8 mouse cellular contexts compared by ENCODE assay signal in the genomic region with DNA sequence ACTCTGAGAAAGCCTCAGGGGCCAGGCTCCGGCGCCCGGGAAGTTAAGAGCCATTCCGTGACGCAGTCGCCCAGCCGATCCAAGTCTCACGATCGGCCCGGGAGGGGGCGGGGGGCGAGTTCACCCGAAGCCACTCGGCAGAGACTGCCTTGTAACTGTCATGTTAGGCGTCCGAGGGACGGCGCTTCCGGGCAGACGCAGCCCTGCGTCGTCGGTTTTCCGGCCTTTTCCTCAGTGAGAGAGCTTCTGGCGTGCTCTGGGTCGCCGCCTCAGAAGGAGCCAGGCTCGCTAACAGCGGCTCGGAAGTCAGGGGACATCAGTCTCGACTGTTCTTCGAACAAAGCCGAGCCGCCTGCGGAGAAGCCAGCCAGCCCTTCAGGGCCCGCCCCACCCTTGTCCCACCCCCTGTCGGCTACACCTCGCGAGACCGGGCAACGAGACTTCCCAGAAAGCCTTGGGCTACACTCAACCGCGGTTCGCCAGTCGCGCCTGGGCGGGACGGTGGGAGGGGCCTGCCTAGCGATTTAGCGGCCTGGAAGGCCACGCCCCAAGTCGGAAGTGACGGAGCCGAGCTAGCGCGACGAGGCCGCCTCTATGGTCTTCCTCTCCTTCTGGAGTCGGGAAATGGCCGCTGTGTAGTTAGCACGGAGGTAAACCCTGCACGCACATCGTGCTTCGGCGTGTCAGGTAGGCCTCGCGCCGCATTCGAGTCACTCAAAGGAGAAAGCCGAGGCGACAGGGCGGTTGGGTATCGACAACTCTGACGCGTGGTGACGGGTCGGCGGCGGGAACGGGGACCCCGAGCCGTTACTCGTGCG. TPM values are rescaled to one million over a fixed set of nuclear protein-coding genes. Genes with fewer than 3 reads are reported as not detected.
DNase-seq lines count a peak whose midpoint lies in the region; ATAC-seq and TF ChIP-seq lines count a peak whose summit lies in the region.

A gene (plus strand): TSS at position 552 of the 818 bp plus-strand sequence.

- intact Hi-C loops in heart, postnatal 25 days (cut with DNase I), result loop anchor here (2.0 to 5.0 kb wide), 2 partner anchors 17 to 640 kb away; a partner anchor contains a TSS

- no peaks in the 10 kb centered on the region for H3K27me3 ChIP-seq in forebrain, embryonic 15.5 days

- peak; percentile 98 for DNase-seq in ES-E14 (ENCODE audit: low read depth, low spot score)
- peak; percentile 100 for DNase-seq in cerebellum, adult 11-12 months
- peak; percentile 99 for DNase-seq in heart, postnatal 25 days (ENCODE audit: low spot score)
- peak; percentile 99 for DNase-seq in layer of hippocampus, adult 18-20 months (ENCODE audit: low spot score in 2 of 2)
- peak; percentile 99 for DNase-seq in lung, adult 2 months
- DNase-seq in thymus, adult 18-20 months, result peak; percentile 100

- H3K4me1 ChIP-seq in ES-E14 (ENCODE audit: control insufficient read depth in 2 of 2, insufficient read depth in 2 of 2, low read length in 2 of 2, poor library complexity in 1 of 2), result peaks cover 1 to 5% of the 10 kb centered on the region in 2 experiments; a peak in 3 of 4 replicates
- peaks cover 21% of the 10 kb centered on the region for H3K4me1 ChIP-seq in forebrain, embryonic 15.5 days
- peaks cover 2% of the 10 kb centered on the region for H3K4me1 ChIP-seq in lung, adult 2 months (ENCODE audit: control insufficient read depth, insufficient read depth, low read length)

- TF ChIP-seq POLR2A in lung, adult 2 months (IDR thresholded peaks at IDR 0.05; ENCODE audit: borderline replicate concordance, extremely low read depth, low read depth, low read length), result peak; percentile 95

- TF ChIP-seq CTCF in lung, adult 2 months (IDR thresholded peaks at IDR 0.05; ENCODE audit: insufficient read depth, low read length), result no peak

- H3K9ac ChIP-seq in ES-E14 (ENCODE audit: insufficient read depth, low read depth, low read length, poor library complexity, severe bottlenecking), result peak within 1 kb of the TSS; percentile 100
- peak within 1 kb of the TSS; percentile 98 for H3K9ac ChIP-seq in forebrain, embryonic 15.5 days (replicated peaks)

- peak; percentile 99 for ATAC-seq in forebrain, embryonic 15.5 days (replicated peaks)
- ATAC-seq in neutrophil, adult 5-6 weeks (ENCODE audit: extremely low read depth, insufficient number of reproducible peaks, low FRiP score, poor library complexity, severe bottlenecking), result peak; percentile 90

- H3K36me3 ChIP-seq in ES-E14 (ENCODE audit: control insufficient read depth, insufficient read depth, low read length, poor library complexity, severe bottlenecking), result no peaks in the 10 kb centered on the region
- H3K36me3 ChIP-seq in forebrain, embryonic 15.5 days, result no peaks in the 10 kb centered on the region

- in situ Hi-C loops in ES-E14 (cut with MboI; ENCODE audit: low sequenced_read_pairs in 2 of 2, unreplicated experiment in 2 of 2), result no loop called here

- peak within 1 kb of the TSS; percentile 94 to 99 for H3K4me3 ChIP-seq in ES-E14 (ENCODE audit: insufficient read depth in 1 of 2, low read depth in 1 of 2, low read length in 2 of 2, poor library complexity in 1 of 2, severe bottlenecking in 1 of 2)
- peak within 1 kb of the TSS; percentile 76 for H3K4me3 ChIP-seq in forebrain, embryonic 15.5 days
- peak within 1 kb of the TSS; percentile 99 for H3K4me3 ChIP-seq in lung, adult 2 months (replicated peaks; ENCODE audit: extremely low read depth, low read depth, low read length)

- WGBS in forebrain, embryonic 15.5 days, result under 1% methylated on average over 84 of the region's 84 CpGs
- under 1% methylated on average over 84 of the region's 84 CpGs for WGBS in lung, adult 2 months

- H3K9me3 ChIP-seq in ES-E14 (ENCODE audit: control insufficient read depth, insufficient read depth, low read depth, low read length), result no peaks in the 10 kb centered on the region
- no peaks in the 10 kb centered on the region for H3K9me3 ChIP-seq in forebrain, embryonic 15.5 days

- peak within 1 kb of the TSS; percentile 64 for H3K4me2 ChIP-seq in forebrain, embryonic 15.5 days (replicated peaks)

- H3K27ac ChIP-seq in ES-E14 (ENCODE audit: insufficient read depth, low read depth, low read length, poor library complexity, severe bottlenecking), result peak within 1 kb of the TSS; percentile 99
- H3K27ac ChIP-seq in forebrain, embryonic 15.5 days (replicated peaks), result peak within 1 kb of the TSS; percentile 100

TF ChIP-seq in ES-E14, 5 proteins besides CTCF, POLR2A, EP300 and RAD21:
- TF ChIP-seq ZNF384 (IDR thresholded peaks at IDR 0.05; ENCODE audit: low read depth, low read length) (no peak), ZC3H11A (IDR thresholded peaks at IDR 0.05; ENCODE audit: borderline replicate concordance, low read depth, low read length) (no peak), CHD2 (IDR thresholded peaks at IDR 0.05; ENCODE audit: low read depth, low read length) (peak; percentile 94), HCFC1 (IDR thresholded peaks at IDR 0.05; ENCODE audit: borderline replicate concordance, insufficient read depth, low read length) (peak; percentile 35; the same call in 1 of the 2 replicates), MAFK (IDR thresholded peaks at IDR 0.05; ENCODE audit: insufficient read depth, low read depth, low read length) (no peak)

RNA-seq across cellular contexts. Expression of the gene that starts here (rescaled TPM):
- 133 and 174 TPM in 2 replicates for total RNA-seq in ES-E14 (2012; rRNA removed)
- 133 and 134 TPM in 2 replicates for polyA plus RNA-seq in forebrain, embryonic 15.5 days (2015; fragmentation: Nextera tagmentation; extraction: Ambion mirVana)
- 10 to 100 TPM; 45.5 to 58.2 TPM for total RNA-seq in heart, postnatal 25 days (2021)
- 100 to 1,000 TPM; 117 TPM for total RNA-seq in layer of hippocampus, adult 18-20 months (2021)
- 10.4 and 19.0 TPM in 2 replicates for polyA plus RNA-seq in lung, adult 2 months (2012; rRNA removed)
- 450 and 463 TPM in 2 replicates for total RNA-seq in neutrophil, adult 5-6 weeks (2017)

Comparison
In these comparisons a context has a peak if more than half of its experiments do, and no peak if none do; other contexts are left out.
1. Peak in every context shown above with its lines: DNase-seq, ATAC-seq, H3K4me3 ChIP-seq and H3K27ac ChIP-seq.